Mouse (Mus musculus): Measurements from ENCODE around the gene Msl1.
A peak's percentile ranks its signal among the peaks of the same experiment; 100 is the strongest.

Gene Msl1

GRCm38 (mm10) chr11:98797909-98798308, 2.6 kb downstream of the Msl1 start:
- DNase-seq, result no peak

GRCm38 (mm10) chr11:98804605-98805004, 9.3 kb downstream of the Msl1 start, which contains the start of gene Casc3:
Gene Casc3 (plus strand): TSS chr11:98804905.
- no peak for DNase-seq

DNA sequence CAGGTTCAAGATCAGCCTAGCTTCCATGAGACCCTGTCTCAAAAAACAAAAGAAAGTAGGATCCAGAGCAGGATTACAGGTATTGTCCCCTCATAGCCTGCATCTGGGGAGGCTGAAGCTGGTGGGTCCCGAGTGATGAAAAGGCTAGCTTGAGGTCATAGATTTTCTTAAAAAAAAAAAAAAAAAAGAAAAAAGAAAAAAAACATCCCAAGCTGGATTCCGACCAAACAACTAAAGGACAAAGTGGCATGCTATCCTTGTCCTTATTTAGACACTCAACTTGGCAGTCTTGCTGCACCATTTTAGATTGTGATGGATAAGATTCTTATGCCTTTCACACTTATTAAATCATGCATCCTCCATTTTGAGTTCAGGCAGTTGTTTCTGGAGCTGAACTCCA, 13.1 kb downstream of the Msl1 start:
- no peak for DNase-seq

- peak; percentile 99 for DNase-seq
Observed at GRCm38 (mm10) chr11:98809457-98810290, 14.4 kb downstream of the Msl1 start.

DNA sequence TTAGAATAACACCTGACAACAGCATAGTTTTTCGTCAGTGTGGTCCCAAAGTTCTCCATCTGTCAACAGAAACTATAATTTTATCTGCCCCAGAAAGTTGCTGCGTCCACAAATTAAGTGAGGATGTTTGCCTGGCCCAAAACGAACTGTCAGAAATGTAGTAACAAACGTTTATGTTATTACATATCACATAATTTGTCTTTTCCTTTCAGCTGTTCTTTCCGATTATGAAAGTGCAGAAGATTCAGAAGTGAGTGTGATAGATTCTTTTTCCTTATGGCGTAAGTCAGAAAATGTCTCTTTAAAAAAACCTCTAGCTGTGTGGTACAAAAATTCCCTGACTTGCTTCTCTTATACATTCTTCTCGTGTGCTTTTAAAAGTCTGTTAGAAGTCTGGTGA, 15.4 kb downstream of the Msl1 start:
- no peak for DNase-seq

GRCm38 (mm10) chr11:98816706-98817239, 21.5 kb downstream of the Msl1 start:
- no peak for DNase-seq

DNA sequence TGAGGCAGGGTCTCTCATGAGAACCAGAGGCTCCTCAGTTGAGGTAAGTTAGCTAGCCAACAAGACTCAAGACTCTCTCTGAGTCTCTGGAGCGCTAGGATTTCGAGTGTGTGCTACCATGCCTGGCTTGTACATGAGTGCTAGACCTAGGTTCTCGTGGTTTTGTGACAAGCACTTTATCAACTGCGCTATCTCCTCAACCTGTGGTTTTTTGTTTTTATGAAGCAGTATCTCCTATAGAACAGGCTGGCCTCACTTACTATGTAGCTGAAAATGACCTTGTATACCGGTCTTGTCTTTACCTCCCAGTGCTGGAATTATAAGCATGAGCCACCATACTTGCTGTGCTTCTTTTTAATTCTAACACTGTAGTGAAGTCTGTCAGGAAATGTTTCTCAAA, 25.7 kb downstream of the Msl1 start:
- DNase-seq, result no peak

DNA sequence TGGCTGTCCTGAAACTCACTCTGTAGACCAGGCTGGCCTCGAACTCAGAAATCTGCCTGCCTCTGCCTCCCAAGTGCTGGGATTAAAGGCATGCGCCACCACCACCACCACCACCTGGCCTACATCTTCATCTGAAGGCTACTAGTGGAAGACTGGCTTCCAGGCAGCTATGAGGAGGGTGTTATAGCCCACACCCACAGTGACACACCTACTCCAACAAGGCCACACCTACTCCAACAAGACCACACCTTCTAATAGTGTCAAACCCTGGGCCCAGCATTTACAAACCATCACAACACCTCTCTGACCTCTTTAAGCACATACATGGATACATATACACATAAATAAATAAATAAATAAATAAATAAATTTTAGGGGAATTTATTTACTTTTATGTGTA, 30.8 kb downstream of the Msl1 start:
- peak; percentile 45 for DNase-seq

GRCm38 (mm10) chr11:98827877-98828276, 32.6 kb downstream of the Msl1 start:
- no peak for DNase-seq

DNA sequence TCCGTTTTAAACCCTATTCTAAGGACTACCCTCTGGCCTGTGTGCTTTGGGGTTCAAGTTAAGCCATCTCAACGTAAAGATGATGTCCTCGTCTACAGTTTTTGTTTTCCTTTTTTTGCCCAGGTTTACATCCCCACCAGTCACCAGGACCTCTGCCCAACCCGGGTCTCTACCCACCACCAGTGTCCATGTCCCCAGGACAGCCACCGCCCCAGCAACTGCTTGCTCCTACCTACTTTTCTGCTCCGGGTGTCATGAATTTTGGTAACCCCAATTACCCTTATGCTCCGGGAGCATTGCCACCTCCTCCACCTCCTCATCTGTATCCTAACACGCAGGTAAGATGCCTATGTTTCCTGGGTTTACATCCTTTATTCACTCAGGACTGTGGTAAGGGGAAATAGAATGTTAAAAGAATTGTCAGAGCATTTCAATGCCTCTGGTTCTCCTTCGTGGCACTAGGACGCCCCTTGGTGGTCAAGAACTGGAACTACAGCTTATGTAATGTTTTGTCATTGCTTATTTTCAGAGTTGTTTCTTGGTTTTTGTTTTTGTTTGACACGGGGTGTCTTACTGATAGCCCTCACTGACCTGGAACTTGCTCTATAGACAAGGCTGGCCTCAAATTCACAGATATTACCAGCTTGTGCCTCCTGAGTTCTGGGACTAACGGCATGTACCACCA, 33.9 kb downstream of the Msl1 start:
- no peak for DNase-seq

GRCm38 (mm10) chr11:98829875-98830274, 34.6 kb downstream of the Msl1 start:
- DNase-seq, result no peak

GRCm38 (mm10) chr11:98835296-98835695, 40.0 kb downstream of the Msl1 start:
- DNase-seq, result no peak

GRCm38 (mm10) chr11:98835725-98836124, 40.4 kb downstream of the Msl1 start:
- DNase-seq, result no peak

- no peak for DNase-seq
Observed at GRCm38 (mm10) chr11:98836128-98836527, 40.8 kb downstream of the Msl1 start.

- DNase-seq, result peak; percentile 85
Observed at GRCm38 (mm10) chr11:98836651-98837141, 41.4 kb downstream of the Msl1 start, which contains the start of gene Rapgefl1. Gene Rapgefl1 (plus strand): TSS chr11:98836785.

GRCm38 (mm10) chr11:98837231-98837704, 42.0 kb downstream of the Msl1 start:
- no peak for DNase-seq

DNA sequence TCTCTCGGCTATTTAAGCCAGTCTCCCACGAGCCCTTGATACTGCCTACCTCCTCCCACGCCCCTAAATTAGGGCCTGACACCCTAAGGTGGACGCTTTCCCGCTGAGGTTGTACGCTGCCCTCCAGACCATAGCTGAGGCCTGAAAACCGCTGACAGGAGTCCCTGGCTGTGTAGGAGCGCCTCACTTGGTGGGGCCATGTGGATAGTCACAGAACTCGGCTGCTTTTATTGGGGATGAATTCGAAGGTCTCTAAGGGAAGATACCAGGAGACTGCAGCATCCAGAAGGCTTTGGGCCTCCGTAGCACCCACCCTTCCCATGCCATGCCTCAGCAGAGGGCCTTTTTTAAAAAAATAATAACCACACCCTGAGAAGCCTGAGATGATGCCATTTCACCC, 42.6 kb downstream of the Msl1 start:
- no peak for DNase-seq

DNA sequence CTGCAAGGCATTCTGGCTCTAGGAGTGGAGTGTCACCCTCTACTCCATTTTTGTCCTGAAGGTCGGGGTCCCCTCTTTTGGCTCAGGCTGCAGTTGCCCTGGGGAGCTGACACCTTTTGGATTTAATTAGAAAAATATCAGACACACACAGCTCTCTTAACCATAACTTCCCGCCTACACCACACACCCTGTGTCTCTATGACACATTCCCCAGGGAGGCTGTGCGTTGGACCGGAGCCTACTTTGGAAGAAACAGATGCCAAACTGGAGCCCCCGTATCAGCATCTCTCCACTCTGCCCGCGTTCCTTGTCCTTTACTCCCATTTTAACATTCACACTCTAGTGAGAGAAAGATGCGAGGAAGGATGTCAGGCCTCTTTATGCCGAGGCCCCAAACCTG, 43.2 kb downstream of the Msl1 start:
- no peak for DNase-seq

DNA sequence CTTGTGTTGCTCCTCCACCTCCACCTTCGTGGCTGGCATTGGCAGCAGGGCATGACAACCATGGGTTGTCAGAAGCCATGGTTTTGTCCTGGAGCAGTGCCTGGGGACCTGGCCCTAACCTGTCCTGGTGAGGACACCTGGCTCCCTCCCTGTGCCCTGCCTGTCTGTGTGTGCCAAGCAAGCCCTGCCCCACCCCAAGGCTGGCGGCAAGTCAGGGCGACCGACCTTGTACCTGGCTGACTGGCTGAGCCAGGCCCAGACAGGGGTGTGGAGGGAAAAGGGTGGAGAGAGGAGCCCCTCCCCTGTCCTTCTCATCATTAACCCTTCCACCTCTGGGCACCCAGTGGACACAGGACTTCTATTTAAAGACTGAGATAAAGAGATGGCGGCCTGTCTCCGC, 44.1 kb downstream of the Msl1 start:
- no peak for DNase-seq

GRCm38 (mm10) chr11:98839897-98840296, 44.6 kb downstream of the Msl1 start:
- no peak for DNase-seq

DNA sequence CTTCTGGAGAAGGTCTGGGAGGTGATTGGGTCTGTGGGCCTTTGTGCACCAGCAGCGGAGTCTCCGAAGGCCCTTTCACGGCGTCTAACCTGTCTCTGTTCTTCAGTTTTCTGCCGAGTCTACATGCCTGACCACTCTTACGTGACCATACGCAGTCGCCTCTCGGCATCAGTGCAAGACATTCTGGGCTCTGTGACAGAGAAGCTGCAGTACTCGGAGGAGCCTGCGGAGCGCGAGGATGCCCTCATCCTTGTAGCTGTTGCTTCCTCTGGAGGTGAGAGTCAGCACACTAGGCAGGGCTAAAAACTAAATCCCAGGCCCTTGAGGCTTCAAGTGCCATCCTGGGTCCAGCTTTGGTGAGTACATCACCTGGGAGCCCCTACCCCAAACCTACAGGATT, 50.7 kb downstream of the Msl1 start:
- no peak for DNase-seq

- DNase-seq, result no peak
Observed at GRCm38 (mm10) chr11:98846865-98847604, 51.7 kb downstream of the Msl1 start.

Data from liver (tissue).